Mouse (Mus musculus) lung, adult 18-20 months (tissue): ENCODE measurements at regions not wholly inside any gene's neighbourhood (a gene's known extent, or its start where the extent isn't known, plus 50 kb on each side); places are given as distances from the start of the nearest gene placed in this dataset.

Source experiments
- DNase-seq, 2 experiments: peaks; one replicate each; pipeline ENCODE4 v3.0.0; 2022; ENCODE audit warnings: mixed read lengths in 2 of 2

DNA sequence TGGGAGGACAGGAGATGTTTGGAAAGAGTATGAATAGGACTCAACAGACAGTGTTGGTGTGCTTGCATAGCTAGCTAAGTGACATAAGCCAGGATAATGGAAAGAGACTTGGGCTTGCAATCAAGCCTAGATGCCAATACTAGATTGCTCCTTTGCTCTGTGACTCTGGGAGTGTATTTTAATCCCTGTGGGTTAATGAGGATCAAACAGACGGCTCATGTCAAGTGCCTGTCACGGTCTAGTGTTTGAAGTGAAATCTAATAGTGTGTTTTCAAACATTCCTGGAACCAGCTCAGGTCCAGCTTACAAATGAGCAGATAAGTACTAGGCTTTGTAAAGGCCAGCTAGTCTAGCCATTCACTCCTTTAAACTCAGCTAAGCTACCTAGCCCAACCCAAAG lies 64.1 kb upstream of the Ranbp3l start:
- DNase-seq, result peak in 1 of 2 experiments; percentile 11

GRCm38 (mm10) chr15:8897487-8898158 lies 70.1 kb upstream of the Ranbp3l start:
- no peak for DNase-seq

DNA sequence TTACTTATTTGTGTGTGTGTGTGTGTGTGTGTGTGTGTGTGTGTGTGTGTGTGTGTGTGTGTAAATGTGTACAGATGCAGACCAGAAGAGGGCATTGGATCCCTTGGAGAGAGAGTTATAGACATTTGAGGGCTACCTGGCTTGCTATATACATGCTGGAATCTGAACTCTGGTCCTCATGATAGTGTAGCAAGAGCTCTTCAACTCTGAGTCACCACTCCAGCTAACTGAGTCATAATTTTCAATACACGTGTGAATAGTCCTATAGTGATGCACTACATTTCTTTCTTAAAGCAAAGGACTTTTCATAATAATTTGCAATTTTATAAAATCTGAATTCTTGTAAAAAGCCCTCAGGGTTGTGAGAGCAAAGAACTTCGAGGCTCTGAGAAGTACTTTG lies 70.9 kb upstream of the Ranbp3l start:
- no peak for DNase-seq

DNA sequence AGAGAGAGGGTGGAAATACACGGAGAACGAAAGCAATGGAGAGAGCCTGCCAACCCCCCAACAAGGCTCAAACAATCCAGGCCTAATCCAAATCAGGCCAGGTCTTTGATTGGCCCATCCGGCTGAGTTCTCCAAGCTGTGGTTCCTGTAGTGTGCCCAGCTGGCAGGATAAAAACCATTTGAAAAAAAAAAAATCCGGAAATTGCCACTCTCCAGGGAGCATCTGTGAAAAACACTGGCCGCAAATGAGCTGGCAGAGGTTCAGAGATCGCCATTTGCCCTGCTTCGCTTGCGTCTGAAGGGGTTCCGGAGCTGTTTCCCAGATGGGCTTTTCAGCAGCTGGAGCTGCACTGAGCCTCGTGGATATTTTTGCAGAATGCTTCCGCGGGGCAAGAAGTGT lies 71.4 kb upstream of the Ranbp3l start:
- DNase-seq, result no peak

GRCm38 (mm10) chr15:8885585-8885984 lies 82.2 kb upstream of the Ranbp3l start:
- no peak for DNase-seq

- no peak for DNase-seq
Measured at GRCm38 (mm10) chr15:8884608-8885467, 82.9 kb upstream of the Ranbp3l start.

- DNase-seq, result no peak
Measured at GRCm38 (mm10) chr15:8882880-8883539, 84.7 kb upstream of the Ranbp3l start.

DNA sequence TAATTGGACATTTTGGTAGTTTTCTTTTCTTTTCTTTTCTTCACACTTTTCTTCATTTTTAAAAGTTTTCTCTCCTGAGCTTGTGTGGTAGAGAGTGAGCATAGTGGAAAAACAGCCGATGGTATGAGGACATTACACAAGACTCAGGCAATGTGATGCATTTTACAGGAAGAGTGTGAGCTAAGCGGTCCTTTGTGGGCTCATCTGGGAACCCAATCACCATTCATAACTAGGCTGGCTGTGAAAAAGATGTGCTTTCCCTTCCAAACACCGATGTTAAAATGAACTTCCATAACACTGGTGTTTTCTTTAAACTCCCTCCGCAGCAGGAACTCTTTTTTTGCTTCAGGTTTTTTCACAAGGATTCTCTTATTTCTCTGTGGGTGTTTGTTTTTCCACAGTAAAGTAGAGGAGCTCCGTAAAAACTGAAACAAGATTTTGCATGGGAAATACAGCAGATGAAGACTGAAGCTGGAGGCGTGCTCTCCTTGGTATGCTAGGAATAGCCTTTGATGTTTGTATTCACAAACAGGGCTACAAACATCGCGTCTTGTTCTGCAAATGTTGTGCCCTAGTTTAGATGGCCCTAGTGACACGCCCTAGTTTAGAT lies 92.8 kb upstream of the Ranbp3l start:
- no peak for DNase-seq

- DNase-seq, result no peak
Measured at GRCm38 (mm10) chr15:8868021-8868420, 99.7 kb upstream of the Ranbp3l start.

- no peak for DNase-seq
Measured at GRCm38 (mm10) chr15:8867160-8867891, 100.4 kb upstream of the Ranbp3l start.

DNA sequence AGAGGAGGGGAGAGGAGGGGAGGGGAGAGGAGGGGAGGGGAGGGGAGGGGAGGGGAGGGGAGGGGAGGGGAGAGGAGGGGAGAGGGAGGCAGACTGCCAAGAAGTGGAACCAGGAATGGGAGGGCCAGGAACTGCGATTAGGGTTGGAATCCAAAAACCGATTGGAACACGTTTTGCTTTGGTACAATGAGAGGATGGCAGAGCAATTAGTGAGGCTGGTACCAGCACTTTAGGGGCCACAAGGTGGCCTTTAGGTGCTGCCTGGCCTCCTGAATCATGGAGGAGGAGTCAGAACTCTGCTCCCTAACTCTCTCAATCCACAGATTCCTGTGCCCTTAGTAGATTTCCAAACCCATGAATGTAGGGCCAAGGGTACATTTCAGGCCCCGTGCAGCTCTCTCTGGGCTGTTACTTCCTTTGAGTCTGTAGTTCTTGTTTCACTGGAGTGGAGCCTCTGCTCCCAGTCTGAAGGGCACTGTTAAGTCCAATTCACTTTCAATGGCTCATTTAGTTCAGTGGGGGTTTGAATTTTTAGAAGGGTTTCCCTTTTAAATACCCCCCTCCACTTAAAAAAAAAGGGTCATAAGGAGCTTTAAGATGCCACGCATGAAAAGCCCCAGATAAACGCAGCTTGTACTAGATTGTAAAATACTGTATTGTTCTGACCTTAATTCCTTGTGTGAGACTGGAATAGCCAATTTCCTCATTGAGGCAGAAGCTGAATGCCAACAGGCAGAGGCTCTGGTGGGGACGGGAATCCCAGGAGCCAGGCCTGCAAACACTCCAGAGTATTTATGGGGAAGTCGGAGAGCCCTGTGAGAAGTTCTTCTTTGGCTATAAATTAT lies 102.4 kb upstream of the Ranbp3l start:
- DNase-seq, result no peak

GRCm38 (mm10) chr15:8856419-8857084 lies 111.2 kb upstream of the Ranbp3l start:
- DNase-seq, result no peak

DNA sequence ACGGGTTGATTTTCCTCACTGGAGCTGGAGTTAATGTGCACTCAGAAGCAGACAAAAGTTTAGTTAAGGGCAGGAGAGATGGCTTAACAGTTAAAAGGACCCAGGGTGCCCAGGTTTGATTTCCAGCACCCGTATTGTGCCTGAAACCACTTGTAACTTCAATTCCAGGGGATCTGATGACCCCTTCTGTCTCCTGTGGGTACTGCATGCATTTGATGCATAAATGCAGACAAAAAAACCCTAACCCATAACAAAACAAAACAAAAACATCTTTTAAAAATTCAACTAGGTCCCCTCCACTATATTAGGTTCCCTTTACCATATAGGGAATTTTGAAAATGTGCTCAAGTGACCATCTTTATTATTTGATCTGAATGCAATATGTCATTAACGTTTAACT lies 112.2 kb upstream of the Ranbp3l start:
- no peak for DNase-seq

DNA sequence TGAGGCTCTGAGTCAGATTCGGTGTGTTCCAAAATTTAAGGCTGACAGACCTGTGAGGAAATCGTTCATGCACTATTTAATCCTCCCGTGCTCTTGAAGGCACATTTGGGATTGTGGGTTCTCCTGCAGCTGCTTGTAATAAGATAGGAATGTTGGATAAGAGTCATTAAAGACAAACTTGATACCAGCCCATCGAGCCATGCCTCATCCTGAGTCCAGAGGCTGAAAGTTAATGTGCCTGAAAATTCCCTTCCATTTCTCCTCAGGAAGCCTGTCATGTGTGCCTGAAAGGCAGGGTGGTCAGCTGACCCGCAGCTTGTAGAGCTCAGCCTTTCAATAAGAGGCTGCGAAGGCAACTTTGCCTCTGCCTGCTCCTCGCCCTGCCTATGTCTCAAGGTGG lies 113.4 kb upstream of the Ranbp3l start:
- no peak for DNase-seq

- DNase-seq, result no peak
Measured at GRCm38 (mm10) chr15:8850996-8851395, 116.8 kb upstream of the Ranbp3l start.

- DNase-seq, result no peak
Measured at GRCm38 (mm10) chr15:8849413-8849812, 118.3 kb upstream of the Ranbp3l start.

DNA sequence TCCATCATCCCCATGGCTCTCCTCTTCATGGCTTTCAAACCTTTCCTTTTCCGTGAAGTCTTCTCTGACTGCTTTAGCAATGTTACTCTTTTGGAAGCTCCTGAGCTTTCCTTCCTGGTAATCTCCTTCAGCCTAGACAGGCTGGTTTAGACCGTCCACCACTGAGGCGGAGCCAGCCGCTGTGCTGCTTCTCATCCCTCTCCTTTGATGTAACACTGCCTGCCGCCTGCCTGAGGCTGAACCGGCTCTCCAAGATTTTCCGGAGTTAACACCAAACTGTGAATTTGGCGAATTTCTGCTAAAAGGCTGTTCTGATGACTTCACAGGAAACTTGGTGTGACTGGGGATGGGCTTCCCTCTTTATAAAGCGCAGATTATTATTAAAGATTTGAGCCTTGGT lies 125.6 kb upstream of the Ranbp3l start:
- DNase-seq, result no peak

DNA sequence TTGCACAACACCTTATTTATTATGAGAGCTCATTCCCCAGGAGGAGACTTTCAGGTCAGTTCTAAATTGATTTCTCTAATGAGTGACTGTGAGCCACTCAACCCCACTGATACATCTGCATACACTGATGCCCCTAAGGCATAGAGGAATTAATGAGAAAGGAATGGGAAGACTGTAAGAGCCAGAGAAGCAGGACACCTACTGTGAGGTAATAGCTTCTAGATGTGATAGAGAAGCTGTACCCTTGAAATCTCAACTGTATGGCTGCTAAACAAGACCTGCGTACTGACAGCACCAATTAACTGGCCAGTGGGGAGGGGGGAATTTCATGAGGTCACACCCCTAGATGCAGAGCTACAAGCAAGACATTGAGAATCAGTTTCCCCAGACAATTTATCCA lies 128.3 kb upstream of the Ranbp3l start:
- no peak for DNase-seq

- DNase-seq, result no peak
Measured at GRCm38 (mm10) chr15:8834151-8834550, 123.6 kb upstream of the Slc1a3 start.

GRCm38 (mm10) chr15:8832970-8833369 lies 122.4 kb upstream of the Slc1a3 start:
- DNase-seq, result no peak
